Mouse (Mus musculus) limb, embryonic 13.5 days (tissue): ENCODE measurements around the gene Hs6st3. TPM values are rescaled to one million over a fixed set of nuclear protein-coding genes. Genes with fewer than 3 reads are reported as not detected.
"Not testable (repeated sequence)": the region's sequence is repeated elsewhere in the genome, so short reads cannot be mapped to it uniquely, and the experiment has no call there.

ENCODE experiments used
- ATAC-seq: fragments of 200-750 bp; cut with Nextera tagmentation; 2 replicates; pipeline ENCODE4 v1.8.0; 2017; ENCODE audit warnings: low read depth, moderate number of reproducible peaks, moderate TSS enrichment; ENCODE audit not compliant: low FRiP score
- H3K27ac ChIP-seq: fragments of 300-500 bp; sonication (generic); 2 replicates; pipeline ENCODE4 v1.5.1; 2015; ENCODE audit warnings: inconsistent platforms, mild to moderate bottlenecking, moderate library complexity
- H3K27me3 ChIP-seq: fragments of 300-500 bp; sonication (generic); 2 replicates; pipeline ENCODE4 v1.6.1; 2015; ENCODE audit warnings: mild to moderate bottlenecking, inconsistent platforms
- H3K36me3 ChIP-seq: fragments of 300-500 bp; sonication (generic); 2 replicates; pipeline ENCODE4 v1.6.1; 2015; ENCODE audit warnings: inconsistent platforms, mild to moderate bottlenecking, moderate library complexity
- H3K4me1 ChIP-seq: fragments of 300-500 bp; sonication (generic); 2 replicates; pipeline ENCODE4 v1.6.1; 2015; ENCODE audit warnings: inconsistent platforms
- H3K4me2 ChIP-seq: fragments of 300-500 bp; sonication (generic); replicated peaks from 2 replicates; pipeline ENCODE4 v1.6.1; 2015; ENCODE audit warnings: inconsistent platforms, mild to moderate bottlenecking, moderate library complexity
- H3K4me3 ChIP-seq: fragments of 300-500 bp; sonication (generic); 2 replicates; pipeline ENCODE4 v1.5.1; 2015; ENCODE audit warnings: moderate library complexity, mild to moderate bottlenecking, inconsistent platforms
- H3K9ac ChIP-seq: fragments of 300-500 bp; sonication (generic); 2 replicates; pipeline ENCODE4 v1.6.1; 2015; ENCODE audit warnings: mild to moderate bottlenecking, inconsistent platforms
- H3K9me3 ChIP-seq: fragments of 300-500 bp; sonication (generic); 2 replicates; pipeline ENCODE4 v1.6.1; 2016; ENCODE audit warnings: inconsistent platforms
- WGBS: fragments of 180-500 bp; shearing (Covaris S2); methylation state at CpG from one replicate; pipeline ENCODE4 v1.1.7; 2015; 5-methylcytosine and 5-hydroxymethylcytosine counted together
- polyA plus RNA-seq: library from polyadenylated mRNA; unstranded; fragments of >200 nt; fragmentation: Nextera tagmentation; extraction: Ambion mirVana; gene quantifications from 2 replicates; pipeline ENCODE4 v1.2.1, GENCODE M21; 2015

The Hs6st3 gene
- polyA plus RNA-seq, 1 experiment from 2014 or later = 0.24 TPM

GRCm38 (mm10) chr14:119585069-119585468, 446.9 kb downstream of the Hs6st3 start:
- no peak for ATAC-seq
- H3K9me3 ChIP-seq = no peaks in the 10 kb centered on the region

GRCm38 (mm10) chr14:119587365-119587764, 449.2 kb downstream of the Hs6st3 start:
- ATAC-seq, H3K4me1 ChIP-seq, H3K9ac ChIP-seq, H3K4me2 ChIP-seq, H3K36me3 ChIP-seq, H3K27ac ChIP-seq, H3K9me3 ChIP-seq, H3K4me3 ChIP-seq, H3K27me3 ChIP-seq: not testable (repeated sequence)
- 98% methylated on average over 1 of the region's 1 CpGs for WGBS

More at GRCm38 (mm10) chr14:119585069-119585468, 446.9 kb downstream of the Hs6st3 start:
- Histone ChIP-seq H3K27me3 (0 out of 2 replicates have a peak, but pooled peaks cover 7% of the 10 kb centered on the region), H3K4me2 (no peak overlapping the region), H3K36me3 (no peaks in the 10 kb centered on the region), H3K9ac (no peak overlapping the region), H3K4me1 (peaks cover 15% of the 10 kb centered on the region), H3K27ac (no peak overlapping the region), H3K4me3 (no peak overlapping the region)
- 77% methylated on average over 4 of the region's 4 CpGs for WGBS

GRCm38 (mm10) chr14:119604327-119604726, 466.2 kb downstream of the Hs6st3 start:
- no peak for ATAC-seq
- peaks cover 12% of the 10 kb centered on the region; the same call in 1 of the 2 replicates for H3K4me1 ChIP-seq
- H3K4me3 ChIP-seq = no peak overlapping the region
- no peak overlapping the region for H3K4me2 ChIP-seq
- H3K9me3 ChIP-seq = no peaks in the 10 kb centered on the region
- H3K9ac ChIP-seq = no peak overlapping the region
- H3K27me3 ChIP-seq = no peaks in the 10 kb centered on the region
- WGBS = 66% methylated on average over 14 of the region's 14 CpGs
- no peak overlapping the region for H3K27ac ChIP-seq
- no peaks in the 10 kb centered on the region for H3K36me3 ChIP-seq

- WGBS = 86% methylated on average over 2 of the region's 2 CpGs
- no peaks in the 10 kb centered on the region for H3K36me3 ChIP-seq
- H3K4me1 ChIP-seq = 0 out of 2 replicates have a peak, but pooled peaks cover 6% of the 10 kb centered on the region
- H3K9ac ChIP-seq = no peak overlapping the region
- H3K27me3 ChIP-seq = no peaks in the 10 kb centered on the region
- no peak overlapping the region for H3K4me3 ChIP-seq
- no peak overlapping the region for H3K27ac ChIP-seq
- H3K9me3 ChIP-seq = no peaks in the 10 kb centered on the region
- no peak overlapping the region for H3K4me2 ChIP-seq
- ATAC-seq = no peak
Observed at GRCm38 (mm10) chr14:119612793-119613192, 474.7 kb downstream of the Hs6st3 start.

- peaks cover 10% of the 10 kb centered on the region for H3K4me1 ChIP-seq
- no peak for ATAC-seq
- WGBS = 63% methylated on average over 1 of the region's 1 CpGs
Observed at GRCm38 (mm10) chr14:119629127-119629526, 491.0 kb downstream of the Hs6st3 start.

GRCm38 (mm10) chr14:119633090-119633489, 494.9 kb downstream of the Hs6st3 start:
- Histone ChIP-seq H3K27me3 (no peaks in the 10 kb centered on the region), H3K9me3 (no peaks in the 10 kb centered on the region), H3K9ac (no peak overlapping the region), H3K4me3 (no peak overlapping the region), H3K27ac (no peak overlapping the region), H3K4me2 (no peak overlapping the region), H3K4me1 (peaks cover 13% of the 10 kb centered on the region), H3K36me3 (no peaks in the 10 kb centered on the region)
- ATAC-seq = no peak
- 50% methylated on average over 3 of the region's 3 CpGs for WGBS

More at GRCm38 (mm10) chr14:119629127-119629526, 491.0 kb downstream of the Hs6st3 start:
- Histone ChIP-seq H3K36me3 (no peaks in the 10 kb centered on the region), H3K27me3 (no peaks in the 10 kb centered on the region), H3K4me3 (no peak overlapping the region), H3K9me3 (no peaks in the 10 kb centered on the region), H3K27ac (no peak overlapping the region), H3K9ac (no peak overlapping the region), H3K4me2 (no peak overlapping the region)

GRCm38 (mm10) chr14:119633626-119634025, 495.5 kb downstream of the Hs6st3 start:
- H3K9ac ChIP-seq = no peak overlapping the region
- no peaks in the 10 kb centered on the region for H3K27me3 ChIP-seq
- H3K4me3 ChIP-seq = no peak overlapping the region
- no peak overlapping the region for H3K27ac ChIP-seq
- H3K36me3 ChIP-seq = no peaks in the 10 kb centered on the region
- H3K4me2 ChIP-seq = no peak overlapping the region
- WGBS = 29% methylated on average over 3 of the region's 3 CpGs
- H3K9me3 ChIP-seq = no peaks in the 10 kb centered on the region
- ATAC-seq = peak; percentile 80
- H3K4me1 ChIP-seq = peaks cover 13% of the 10 kb centered on the region

DNA sequence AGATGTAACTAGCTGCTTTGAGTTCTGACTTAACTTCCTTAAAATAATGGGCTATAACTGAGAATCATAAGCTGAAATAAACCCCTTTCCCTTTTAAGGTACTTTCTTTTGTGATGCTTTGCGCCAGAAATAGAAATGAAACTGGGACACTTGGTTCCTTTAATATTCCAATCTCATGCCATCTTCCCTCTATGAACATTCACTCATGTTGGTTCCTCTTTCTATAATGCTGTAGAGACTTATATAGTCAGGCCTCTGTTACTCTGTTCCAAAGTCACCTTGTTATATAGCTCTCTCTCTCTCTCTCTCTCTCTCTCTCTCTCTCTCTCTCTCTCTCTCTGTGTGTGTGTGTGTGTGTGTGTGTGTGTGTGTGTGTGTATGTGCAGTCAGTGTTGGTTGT, 504.7 kb downstream of the Hs6st3 start:
- no peak overlapping the region for H3K27ac ChIP-seq
- ATAC-seq = no peak
- WGBS = 87% methylated on average over 1 of the region's 1 CpGs
- no peaks in the 10 kb centered on the region for H3K4me1 ChIP-seq
- no peak overlapping the region for H3K4me2 ChIP-seq
- H3K36me3 ChIP-seq = no peaks in the 10 kb centered on the region
- no peaks in the 10 kb centered on the region for H3K27me3 ChIP-seq
- H3K4me3 ChIP-seq = no peak overlapping the region
- no peak overlapping the region for H3K9ac ChIP-seq
- H3K9me3 ChIP-seq = no peaks in the 10 kb centered on the region

DNA sequence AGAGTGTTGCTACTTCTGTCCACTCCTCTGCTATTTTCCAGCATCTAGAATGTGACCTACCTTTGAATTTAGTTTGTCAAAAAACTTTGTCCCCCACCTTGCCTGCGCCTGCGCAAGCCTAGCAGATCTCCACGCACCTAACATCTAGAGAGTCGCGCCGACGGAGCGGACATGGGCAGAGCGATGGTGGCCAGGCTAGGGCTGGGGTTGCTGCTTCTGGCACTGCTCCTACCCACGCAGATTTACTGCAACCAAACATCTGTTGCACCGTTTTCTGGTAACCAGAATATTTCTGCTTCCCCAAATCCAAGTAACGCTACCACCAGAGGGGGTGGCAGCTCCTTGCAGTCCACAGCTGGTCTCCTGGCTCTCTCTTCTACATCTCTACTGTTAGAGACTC, 505.7 kb downstream of the Hs6st3 start:
- H3K27ac ChIP-seq = no peak overlapping the region
- H3K4me1 ChIP-seq = no peaks in the 10 kb centered on the region
- no peaks in the 10 kb centered on the region for H3K9me3 ChIP-seq
- H3K27me3 ChIP-seq = no peaks in the 10 kb centered on the region
- no peak for ATAC-seq
- WGBS = 93% methylated on average over 12 of the region's 12 CpGs
- no peak overlapping the region for H3K4me2 ChIP-seq
- no peaks in the 10 kb centered on the region for H3K36me3 ChIP-seq
- no peak overlapping the region for H3K4me3 ChIP-seq
- H3K9ac ChIP-seq = no peak overlapping the region

- H3K27me3 ChIP-seq = no peaks in the 10 kb centered on the region
- 0 out of 2 replicates have a peak, but pooled peaks cover 3% of the 10 kb centered on the region for H3K4me1 ChIP-seq
- no peak overlapping the region for H3K9ac ChIP-seq
- H3K27ac ChIP-seq = no peak overlapping the region
- ATAC-seq = no peak
- H3K9me3 ChIP-seq = no peaks in the 10 kb centered on the region
- H3K4me3 ChIP-seq = no peak overlapping the region
- no peak overlapping the region for H3K4me2 ChIP-seq
- 56% methylated on average over 2 of the region's 2 CpGs for WGBS
- H3K36me3 ChIP-seq = no peaks in the 10 kb centered on the region
Observed at GRCm38 (mm10) chr14:119656936-119657335, 518.8 kb downstream of the Hs6st3 start.

DNA sequence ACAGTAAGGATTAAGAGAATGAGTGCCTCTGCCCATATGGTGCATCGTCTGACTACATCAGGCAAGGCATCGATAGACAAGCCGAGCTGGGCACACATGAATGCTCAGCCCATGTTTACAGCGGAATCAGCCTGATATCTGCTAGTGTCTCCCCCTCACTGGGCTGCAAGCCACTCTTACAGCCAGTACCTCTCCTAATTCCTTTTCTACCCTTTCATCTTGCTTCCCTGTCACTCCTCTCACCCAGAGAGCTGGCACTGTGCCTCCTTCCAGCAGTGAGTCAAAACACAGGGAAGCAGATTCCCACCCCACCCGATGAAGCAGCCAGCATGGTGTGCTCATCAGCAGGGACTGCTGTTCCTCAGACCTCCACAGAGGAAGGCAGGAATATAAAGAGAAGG, 527.6 kb downstream of the Hs6st3 start:
- no peak for ATAC-seq
- H3K4me3 ChIP-seq = no peak overlapping the region
- 82% methylated on average over 5 of the region's 5 CpGs for WGBS
- H3K36me3 ChIP-seq = no peaks in the 10 kb centered on the region
- H3K27me3 ChIP-seq = no peaks in the 10 kb centered on the region
- H3K27ac ChIP-seq = no peak overlapping the region
- H3K4me2 ChIP-seq = no peak overlapping the region
- no peak overlapping the region; the same call in 1 of the 2 replicates for H3K9ac ChIP-seq
- no peaks in the 10 kb centered on the region for H3K9me3 ChIP-seq
- peaks cover 4% of the 10 kb centered on the region; the same call in 1 of the 2 replicates for H3K4me1 ChIP-seq

DNA sequence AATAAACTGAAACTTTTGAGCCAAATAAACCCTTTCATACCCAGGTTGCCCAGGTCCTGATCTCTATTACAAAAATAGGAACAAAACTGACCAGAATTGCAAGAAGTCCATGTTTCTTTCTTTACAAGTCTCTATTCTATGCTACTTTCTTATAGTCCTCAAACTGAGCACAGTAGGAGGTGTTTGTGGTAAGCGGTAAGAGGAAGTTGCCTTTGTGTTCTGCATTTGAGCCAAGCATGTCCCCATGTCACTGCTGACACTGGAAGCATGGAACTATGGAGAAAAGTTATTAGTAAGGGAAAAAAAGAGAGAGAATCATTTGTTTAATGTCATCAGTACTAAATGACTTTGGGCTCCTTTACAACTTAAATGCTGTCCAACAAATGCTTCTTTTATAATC, 529.3 kb downstream of the Hs6st3 start:
- Histone ChIP-seq H3K4me1 (peaks cover 4% of the 10 kb centered on the region; the same call in 1 of the 2 replicates), H3K27me3 (no peaks in the 10 kb centered on the region), H3K4me3 (no peak overlapping the region), H3K4me2 (no peak overlapping the region), H3K9me3 (no peaks in the 10 kb centered on the region), H3K27ac (no peak overlapping the region), H3K36me3 (no peaks in the 10 kb centered on the region), H3K9ac (no peak overlapping the region)
- no peak for ATAC-seq
- WGBS = 98% methylated on average over 1 of the region's 1 CpGs

GRCm38 (mm10) chr14:119670836-119671587, 532.9 kb downstream of the Hs6st3 start:
- 85% methylated on average over 16 of the region's 16 CpGs for WGBS
- Histone ChIP-seq H3K4me2 (no peak overlapping the region), H3K36me3 (no peaks in the 10 kb centered on the region), H3K9me3 (no peaks in the 10 kb centered on the region), H3K27ac (no peak overlapping the region), H3K9ac (no peak overlapping the region), H3K4me1 (peaks cover under 1% of the 10 kb centered on the region; the same call in 1 of the 2 replicates), H3K4me3 (no peak overlapping the region), H3K27me3 (no peaks in the 10 kb centered on the region)
- no peak for ATAC-seq
